Mouse (Mus musculus): ENCODE measurements around the gene Kif16b.
A peak's percentile ranks its signal among the peaks of the same experiment; 100 is the strongest.

The Kif16b gene

DNA sequence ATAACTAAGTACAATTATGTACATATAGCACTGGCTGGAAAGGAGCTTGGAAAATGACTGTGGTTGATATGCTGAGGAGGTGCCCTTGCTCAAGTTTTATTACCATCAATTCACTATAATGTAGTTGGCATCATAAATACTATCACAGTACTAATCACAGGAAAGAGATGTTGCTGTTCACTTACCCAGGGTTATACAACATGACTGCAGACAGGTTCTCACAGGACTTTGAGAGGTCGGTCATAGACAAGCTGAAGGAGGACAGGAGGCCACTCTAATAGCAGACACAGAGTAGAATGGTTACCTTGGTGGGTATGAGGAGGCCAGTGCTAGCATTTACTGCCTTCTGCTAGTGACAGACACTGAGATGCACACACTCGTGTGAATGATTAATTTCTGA lies 162.0 kb downstream of the Kif16b start:
- no peak for ATAC-seq (ENCODE audit: insufficient number of reproducible peaks, low FRiP score, low TSS enrichment)

- ATAC-seq (ENCODE audit: insufficient number of reproducible peaks, low FRiP score, low TSS enrichment), result no peak
Measured at GRCm38 (mm10) chr2:142738488-142738887, 162.8 kb downstream of the Kif16b start.

GRCm38 (mm10) chr2:142735691-142736090 lies 165.6 kb downstream of the Kif16b start:
- ATAC-seq (ENCODE audit: insufficient number of reproducible peaks, low FRiP score, low TSS enrichment), result no peak

GRCm38 (mm10) chr2:142734046-142734445 lies 167.3 kb downstream of the Kif16b start:
- no peak for ATAC-seq (ENCODE audit: insufficient number of reproducible peaks, low FRiP score, low TSS enrichment)

DNA sequence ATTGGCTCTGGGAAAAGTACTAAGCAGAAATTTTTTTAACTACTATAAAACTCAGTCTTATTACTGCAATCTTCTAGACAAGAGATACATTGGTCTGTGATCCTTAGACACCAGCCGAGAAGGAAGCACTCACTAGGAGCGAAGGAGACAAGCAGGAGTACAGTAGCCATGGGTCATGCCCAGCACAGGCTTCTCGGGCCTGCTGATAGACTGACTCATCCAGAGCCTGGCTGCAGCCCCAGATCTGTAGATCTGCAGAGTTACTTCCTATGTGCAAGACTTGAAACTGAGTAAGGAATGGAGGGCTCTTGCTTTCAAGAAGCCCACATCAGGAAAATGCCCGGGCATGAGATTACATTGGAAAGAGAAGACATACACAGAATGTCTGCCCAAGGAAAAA lies 169.0 kb downstream of the Kif16b start:
- peak; percentile 56; the same call in 1 of the 2 replicates for ATAC-seq (ENCODE audit: insufficient number of reproducible peaks, low FRiP score, low TSS enrichment)

DNA sequence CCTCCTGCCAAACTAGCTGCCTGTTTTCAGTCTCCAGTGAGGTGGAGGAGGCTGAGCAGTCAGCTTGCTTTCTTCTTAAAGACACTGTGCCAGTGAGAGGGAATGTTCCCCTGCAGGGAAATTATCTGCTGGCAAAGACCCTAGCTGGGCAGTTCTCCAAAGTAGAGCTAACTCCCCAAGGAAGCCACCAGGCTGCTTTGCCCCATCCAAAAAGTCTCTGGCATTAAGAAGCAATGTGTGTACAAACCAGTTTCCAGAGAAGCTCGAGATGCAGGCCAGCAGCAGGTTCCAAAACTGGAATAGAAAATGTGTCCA lies 169.6 kb downstream of the Kif16b start:
- peak; percentile 79 for ATAC-seq (ENCODE audit: insufficient number of reproducible peaks, low FRiP score, low TSS enrichment)

- ATAC-seq (ENCODE audit: insufficient number of reproducible peaks, low FRiP score, low TSS enrichment), result no peak
Measured at GRCm38 (mm10) chr2:142731016-142731777, 170.1 kb downstream of the Kif16b start.

GRCm38 (mm10) chr2:142724215-142725001 lies 176.9 kb downstream of the Kif16b start:
- no peak for ATAC-seq (ENCODE audit: insufficient number of reproducible peaks, low FRiP score, low TSS enrichment)

- ATAC-seq (ENCODE audit: insufficient number of reproducible peaks, low FRiP score, low TSS enrichment), result no peak
Measured at GRCm38 (mm10) chr2:142720174-142720573, 181.2 kb downstream of the Kif16b start.

- ATAC-seq (ENCODE audit: insufficient number of reproducible peaks, low FRiP score, low TSS enrichment), result no peak
Measured at GRCm38 (mm10) chr2:142718998-142719397, 182.3 kb downstream of the Kif16b start.

DNA sequence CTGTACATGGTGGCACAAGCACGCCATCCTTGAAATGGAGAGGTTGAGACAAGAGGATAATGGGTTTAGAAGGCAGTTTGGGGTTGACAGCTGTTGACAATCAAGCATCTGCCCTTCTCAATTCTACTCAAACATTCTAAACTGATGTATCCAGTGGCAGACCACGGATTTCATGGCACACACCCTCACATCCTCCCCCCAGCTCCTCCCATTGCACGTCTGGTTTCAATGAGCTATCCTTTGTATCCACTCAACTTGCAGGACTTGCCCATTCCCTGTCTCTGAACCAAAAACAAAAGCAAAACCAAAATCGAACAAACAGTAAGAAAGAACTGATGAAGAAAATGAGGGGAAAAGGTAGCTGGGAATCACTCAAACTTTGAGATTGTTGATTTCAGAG lies 183.7 kb downstream of the Kif16b start:
- ATAC-seq (ENCODE audit: insufficient number of reproducible peaks, low FRiP score, low TSS enrichment), result no peak

- no peak for ATAC-seq (ENCODE audit: insufficient number of reproducible peaks, low FRiP score, low TSS enrichment)
Measured at GRCm38 (mm10) chr2:142715912-142716260, 185.4 kb downstream of the Kif16b start.

DNA sequence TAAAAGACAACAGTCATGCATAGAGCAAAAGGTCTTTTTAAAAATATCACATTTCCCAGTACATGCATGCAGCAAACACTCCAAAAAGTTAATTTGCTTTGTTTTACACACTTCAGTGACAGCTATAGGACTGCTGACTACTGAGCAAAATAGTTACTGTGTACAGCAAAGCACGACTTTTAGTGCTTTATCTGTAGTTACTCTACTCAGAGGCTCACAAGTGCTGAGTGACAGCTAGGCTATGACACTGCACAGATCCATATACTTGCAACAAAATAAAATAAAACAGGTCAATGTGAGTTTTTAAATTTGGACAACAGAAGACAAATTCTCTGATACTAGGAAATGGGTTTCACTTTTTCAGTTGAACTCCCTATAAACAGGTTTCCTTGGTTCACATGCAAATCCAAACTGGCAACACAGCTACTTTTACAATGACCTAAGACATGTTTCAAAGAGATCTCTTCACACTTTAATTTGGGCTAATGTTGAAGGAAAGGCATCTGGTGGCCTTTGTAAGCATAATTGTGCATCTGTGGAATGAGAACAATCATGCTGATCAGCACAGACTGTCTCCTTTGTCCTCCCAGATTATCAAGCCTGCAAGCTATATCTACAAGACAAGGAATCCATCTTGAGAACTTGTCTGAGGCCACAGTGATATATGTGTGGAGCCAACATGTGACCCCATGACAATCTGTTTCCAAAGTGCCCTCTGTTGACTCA lies 186.0 kb downstream of the Kif16b start:
- ATAC-seq (ENCODE audit: insufficient number of reproducible peaks, low FRiP score, low TSS enrichment), result no peak

DNA sequence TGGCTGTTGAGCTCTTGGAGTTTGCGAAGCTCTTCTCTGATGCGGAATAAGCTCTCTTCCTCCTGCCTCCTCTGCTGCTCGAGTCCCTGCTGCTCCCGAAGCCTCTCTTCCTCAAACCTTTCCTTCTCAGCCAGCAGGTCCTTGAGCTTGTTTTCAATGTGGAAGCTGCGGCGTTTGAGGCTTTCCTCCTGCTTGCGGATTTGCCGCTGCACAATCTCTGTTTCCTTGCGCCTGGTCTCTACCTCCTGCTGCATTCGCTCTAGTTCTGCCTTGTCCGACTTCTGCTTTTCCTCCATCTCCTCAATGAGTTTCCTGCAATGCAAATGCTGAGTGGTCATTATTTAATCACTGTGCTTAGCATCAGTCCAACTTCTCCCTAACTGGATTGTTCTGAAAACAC lies 188.6 kb downstream of the Kif16b start:
- ATAC-seq (ENCODE audit: insufficient number of reproducible peaks, low FRiP score, low TSS enrichment), result no peak

GRCm38 (mm10) chr2:142709326-142709725 lies 192.0 kb downstream of the Kif16b start:
- peak; percentile 75 for ATAC-seq (ENCODE audit: insufficient number of reproducible peaks, low FRiP score, low TSS enrichment)

GRCm38 (mm10) chr2:142700689-142701088 lies 200.6 kb downstream of the Kif16b start:
- ATAC-seq (ENCODE audit: insufficient number of reproducible peaks, low FRiP score, low TSS enrichment), result no peak

- ATAC-seq (ENCODE audit: insufficient number of reproducible peaks, low FRiP score, low TSS enrichment), result no peak
Measured at GRCm38 (mm10) chr2:142698650-142699049, 202.7 kb downstream of the Kif16b start.

- ATAC-seq (ENCODE audit: insufficient number of reproducible peaks, low FRiP score, low TSS enrichment), result peak; percentile 60
Measured at GRCm38 (mm10) chr2:142694936-142695331, 206.4 kb downstream of the Kif16b start.

GRCm38 (mm10) chr2:142694019-142694935 lies 207.1 kb downstream of the Kif16b start:
- peak; percentile 90 for ATAC-seq (ENCODE audit: insufficient number of reproducible peaks, low FRiP score, low TSS enrichment)

GRCm38 (mm10) chr2:142693461-142693860 lies 207.9 kb downstream of the Kif16b start:
- no peak for ATAC-seq (ENCODE audit: insufficient number of reproducible peaks, low FRiP score, low TSS enrichment)

All from cerebellum, adult (tissue).